Mouse (Mus musculus): ENCODE results near the gene Phlpp1. TPM values are rescaled to one million over a fixed set of nuclear protein-coding genes. Genes with fewer than 3 reads are reported as not detected.

Gene Phlpp1
- polyA plus RNA-seq, 1 experiment: 49.8 TPM

GRCm38 (mm10) chr1:106254047-106254446 lies 82.5 kb downstream of the Phlpp1 start:
- H3K27ac ChIP-seq (ENCODE audit: insufficient read depth, low read length): no peak overlapping the region
- no peak for TF ChIP-seq POLR2A (IDR thresholded peaks at IDR 0.05; ENCODE audit: extremely low read depth, insufficient read depth, low read length)
- TF ChIP-seq CTCF (IDR thresholded peaks at IDR 0.05; ENCODE audit: extremely low read depth, insufficient read depth, low read length): no peak

GRCm38 (mm10) chr1:106257176-106257575 lies 85.6 kb downstream of the Phlpp1 start:
- Histone ChIP-seq H3K27ac (ENCODE audit: insufficient read depth, low read length) (no peak overlapping the region), H3K4me3 (ENCODE audit: insufficient read depth, low read length) (no peak overlapping the region)

More at GRCm38 (mm10) chr1:106254047-106254446, 82.5 kb downstream of the Phlpp1 start:
- Histone ChIP-seq H3K4me3 (ENCODE audit: insufficient read depth, low read length) (no peak overlapping the region), H3K4me1 (ENCODE audit: control insufficient read depth, insufficient read depth, low read length) (no peaks in the 10 kb centered on the region)

GRCm38 (mm10) chr1:106268028-106268799 lies 96.7 kb downstream of the Phlpp1 start:
- H3K4me3 ChIP-seq (ENCODE audit: insufficient read depth, low read length): no peak overlapping the region
- TF ChIP-seq POLR2A (IDR thresholded peaks at IDR 0.05; ENCODE audit: extremely low read depth, insufficient read depth, low read length) (no peak), CTCF (IDR thresholded peaks at IDR 0.05; ENCODE audit: extremely low read depth, insufficient read depth, low read length) (no peak)
- H3K4me1 ChIP-seq (ENCODE audit: control insufficient read depth, insufficient read depth, low read length): no peaks in the 10 kb centered on the region; the same call in 1 of the 2 replicates
- no peak overlapping the region for H3K27ac ChIP-seq (ENCODE audit: insufficient read depth, low read length)

More at GRCm38 (mm10) chr1:106257176-106257575, 85.6 kb downstream of the Phlpp1 start:
- TF ChIP-seq POLR2A (IDR thresholded peaks at IDR 0.05; ENCODE audit: extremely low read depth, insufficient read depth, low read length) (no peak), CTCF (IDR thresholded peaks at IDR 0.05; ENCODE audit: extremely low read depth, insufficient read depth, low read length) (no peak)
- H3K4me1 ChIP-seq (ENCODE audit: control insufficient read depth, insufficient read depth, low read length): 0 out of 2 replicates have a peak, but pooled peaks cover 1% of the 10 kb centered on the region

GRCm38 (mm10) chr1:106269337-106269736 lies 97.8 kb downstream of the Phlpp1 start:
- Histone ChIP-seq H3K4me1 (ENCODE audit: control insufficient read depth, insufficient read depth, low read length) (peaks cover under 1% of the 10 kb centered on the region; the same call in 1 of the 2 replicates), H3K4me3 (ENCODE audit: insufficient read depth, low read length) (no peak overlapping the region), H3K27ac (ENCODE audit: insufficient read depth, low read length) (no peak overlapping the region)
- TF ChIP-seq CTCF (IDR thresholded peaks at IDR 0.05; ENCODE audit: extremely low read depth, insufficient read depth, low read length) (no peak), POLR2A (IDR thresholded peaks at IDR 0.05; ENCODE audit: extremely low read depth, insufficient read depth, low read length) (no peak)

- Histone ChIP-seq H3K4me1 (ENCODE audit: control insufficient read depth, insufficient read depth, low read length) (peaks cover 8% of the 10 kb centered on the region), H3K4me3 (ENCODE audit: insufficient read depth, low read length) (no peak overlapping the region), H3K27ac (ENCODE audit: insufficient read depth, low read length) (no peak overlapping the region)
- TF ChIP-seq POLR2A (IDR thresholded peaks at IDR 0.05; ENCODE audit: extremely low read depth, insufficient read depth, low read length) (no peak), CTCF (IDR thresholded peaks at IDR 0.05; ENCODE audit: extremely low read depth, insufficient read depth, low read length) (no peak)
Observed at GRCm38 (mm10) chr1:106272916-106273315, 101.4 kb downstream of the Phlpp1 start.

GRCm38 (mm10) chr1:106273801-106274200 lies 102.2 kb downstream of the Phlpp1 start:
- Histone ChIP-seq H3K4me3 (ENCODE audit: insufficient read depth, low read length) (no peak overlapping the region), H3K4me1 (ENCODE audit: control insufficient read depth, insufficient read depth, low read length) (peaks cover 8% of the 10 kb centered on the region), H3K27ac (ENCODE audit: insufficient read depth, low read length) (no peak overlapping the region)
- TF ChIP-seq CTCF (IDR thresholded peaks at IDR 0.05; ENCODE audit: extremely low read depth, insufficient read depth, low read length) (no peak), POLR2A (IDR thresholded peaks at IDR 0.05; ENCODE audit: extremely low read depth, insufficient read depth, low read length) (no peak)

GRCm38 (mm10) chr1:106274561-106275001 lies 103.0 kb downstream of the Phlpp1 start:
- no peak for TF ChIP-seq CTCF (IDR thresholded peaks at IDR 0.05; ENCODE audit: extremely low read depth, insufficient read depth, low read length)
- no peak for TF ChIP-seq POLR2A (IDR thresholded peaks at IDR 0.05; ENCODE audit: extremely low read depth, insufficient read depth, low read length)
- H3K27ac ChIP-seq (ENCODE audit: insufficient read depth, low read length): no peak overlapping the region; the same call in 1 of the 2 replicates
- peaks cover 10% of the 10 kb centered on the region for H3K4me1 ChIP-seq (ENCODE audit: control insufficient read depth, insufficient read depth, low read length)
- H3K4me3 ChIP-seq (ENCODE audit: insufficient read depth, low read length): no peak overlapping the region

- peaks cover 10% of the 10 kb centered on the region for H3K4me1 ChIP-seq (ENCODE audit: control insufficient read depth, insufficient read depth, low read length)
- no peak for TF ChIP-seq POLR2A (IDR thresholded peaks at IDR 0.05; ENCODE audit: extremely low read depth, insufficient read depth, low read length)
- TF ChIP-seq CTCF (IDR thresholded peaks at IDR 0.05; ENCODE audit: extremely low read depth, insufficient read depth, low read length): no peak
- no peak overlapping the region for H3K4me3 ChIP-seq (ENCODE audit: insufficient read depth, low read length)
- H3K27ac ChIP-seq (ENCODE audit: insufficient read depth, low read length): no peak overlapping the region
Observed at GRCm38 (mm10) chr1:106275142-106275541, 103.6 kb downstream of the Phlpp1 start.

GRCm38 (mm10) chr1:106275731-106276130 lies 104.2 kb downstream of the Phlpp1 start:
- no peak overlapping the region; the same call in 1 of the 2 replicates for H3K27ac ChIP-seq (ENCODE audit: insufficient read depth, low read length)
- H3K4me1 ChIP-seq (ENCODE audit: control insufficient read depth, insufficient read depth, low read length): peaks cover 10% of the 10 kb centered on the region
- TF ChIP-seq CTCF (IDR thresholded peaks at IDR 0.05; ENCODE audit: extremely low read depth, insufficient read depth, low read length): no peak
- no peak for TF ChIP-seq POLR2A (IDR thresholded peaks at IDR 0.05; ENCODE audit: extremely low read depth, insufficient read depth, low read length)
- no peak overlapping the region for H3K4me3 ChIP-seq (ENCODE audit: insufficient read depth, low read length)

GRCm38 (mm10) chr1:106276824-106277223 lies 105.3 kb downstream of the Phlpp1 start:
- Histone ChIP-seq H3K4me3 (ENCODE audit: insufficient read depth, low read length) (no peak overlapping the region), H3K4me1 (ENCODE audit: control insufficient read depth, insufficient read depth, low read length) (peaks cover 10% of the 10 kb centered on the region), H3K27ac (ENCODE audit: insufficient read depth, low read length) (no peak overlapping the region)
- TF ChIP-seq CTCF (IDR thresholded peaks at IDR 0.05; ENCODE audit: extremely low read depth, insufficient read depth, low read length) (no peak), POLR2A (IDR thresholded peaks at IDR 0.05; ENCODE audit: extremely low read depth, insufficient read depth, low read length) (no peak)

Measured in cortical plate, adult 2 months (tissue).